Mouse (Mus musculus): ENCODE measurements around the gene Lactb. TPM values are rescaled to one million over a fixed set of nuclear protein-coding genes. Genes with fewer than 3 reads are reported as not detected.

The Lactb gene
- 9.8 and 10.9 TPM in 2 replicates for polyA plus RNA-seq (2015; fragmentation: Nextera tagmentation; extraction: Ambion mirVana)

GRCm38 (mm10) chr9:66975239-66975645 lies at the start of gene Lactb:
TSS of gene Lactb (minus strand) at chr9:66975484.
- DNase-seq (ENCODE audit: low spot score): peak; percentile 88

DNA sequence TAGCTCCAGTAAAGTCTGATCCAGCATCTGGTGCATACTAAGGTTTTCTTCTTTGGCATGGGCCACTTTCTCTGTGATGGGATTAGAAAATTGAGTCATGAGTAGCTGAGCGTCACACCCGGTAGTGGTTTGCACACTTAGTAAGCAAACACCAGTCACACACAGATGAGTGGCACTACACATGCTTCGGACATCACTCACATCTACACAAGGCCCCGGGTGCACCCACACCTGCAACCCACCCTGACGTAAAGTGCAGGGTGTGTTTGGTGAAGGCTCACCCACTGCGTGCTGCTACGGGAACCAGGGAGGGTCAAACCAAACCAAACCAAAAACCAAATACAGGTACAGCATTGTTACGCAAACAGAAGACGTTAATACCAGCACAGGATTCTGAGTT lies 48.1 kb upstream of the Lactb start:
- no peak for DNase-seq (ENCODE audit: low spot score)

- DNase-seq (ENCODE audit: low spot score): no peak
Observed at GRCm38 (mm10) chr9:67020063-67020462, 44.8 kb upstream of the Lactb start.

DNA sequence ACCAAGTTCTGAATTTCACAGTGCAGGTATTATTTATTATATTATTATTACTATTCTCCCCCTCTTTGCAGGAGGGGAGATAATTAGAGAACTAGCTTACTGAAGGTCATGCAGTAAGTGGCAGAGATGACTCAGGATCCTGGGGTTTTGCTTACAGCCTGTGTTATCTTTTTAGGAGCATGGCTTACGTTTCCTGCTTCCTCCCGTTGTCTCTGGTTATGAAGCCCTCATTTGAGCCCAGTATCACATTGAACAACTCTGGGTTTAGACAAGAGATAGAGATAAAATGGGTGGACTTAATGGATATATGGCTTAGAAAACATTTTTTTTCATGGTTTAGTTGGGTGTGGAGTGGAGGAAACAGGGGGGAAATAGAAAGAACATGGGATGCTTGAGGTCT lies 38.2 kb upstream of the Lactb start:
- DNase-seq (ENCODE audit: low spot score): no peak

DNA sequence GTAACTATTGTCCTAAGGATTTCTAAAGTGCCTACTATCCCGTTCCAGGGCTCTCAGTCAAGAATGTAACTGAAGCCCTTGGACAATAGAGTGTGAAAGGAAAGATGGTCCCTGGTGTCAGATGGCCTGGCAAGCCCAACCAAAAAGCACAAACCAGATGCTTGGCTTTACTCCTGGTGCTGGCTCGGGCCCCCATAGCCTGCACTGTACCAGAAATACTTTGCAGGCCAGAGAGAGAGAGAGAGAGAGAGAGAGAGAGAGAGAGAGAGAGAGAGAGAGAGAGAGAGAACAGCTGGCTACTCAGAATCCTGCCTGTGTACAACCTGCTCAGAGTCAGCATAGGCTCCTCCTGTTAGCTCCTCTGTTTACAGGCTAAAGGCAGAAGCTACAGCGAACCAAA lies 37.2 kb upstream of the Lactb start:
- no peak for DNase-seq (ENCODE audit: low spot score)

DNA sequence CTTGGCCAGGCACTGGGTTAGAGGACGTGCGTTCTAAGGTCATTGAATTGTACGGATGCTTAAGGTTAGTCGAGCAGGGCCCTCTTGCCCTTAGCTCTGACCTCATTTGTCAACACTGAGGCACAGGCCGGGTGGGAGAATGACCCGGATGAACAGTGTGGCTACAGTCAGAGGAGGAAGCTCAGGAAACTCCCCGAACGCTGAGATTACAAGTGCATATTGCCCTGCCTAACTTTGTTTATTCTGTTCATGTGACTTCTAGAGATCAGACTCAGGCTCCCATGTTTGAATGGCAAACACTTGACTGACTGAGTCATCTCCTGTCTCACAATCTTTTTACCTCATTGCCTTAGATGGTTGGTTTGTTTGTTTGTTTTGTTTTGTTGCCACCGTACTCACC lies 36.2 kb upstream of the Lactb start:
- DNase-seq (ENCODE audit: low spot score): no peak

DNA sequence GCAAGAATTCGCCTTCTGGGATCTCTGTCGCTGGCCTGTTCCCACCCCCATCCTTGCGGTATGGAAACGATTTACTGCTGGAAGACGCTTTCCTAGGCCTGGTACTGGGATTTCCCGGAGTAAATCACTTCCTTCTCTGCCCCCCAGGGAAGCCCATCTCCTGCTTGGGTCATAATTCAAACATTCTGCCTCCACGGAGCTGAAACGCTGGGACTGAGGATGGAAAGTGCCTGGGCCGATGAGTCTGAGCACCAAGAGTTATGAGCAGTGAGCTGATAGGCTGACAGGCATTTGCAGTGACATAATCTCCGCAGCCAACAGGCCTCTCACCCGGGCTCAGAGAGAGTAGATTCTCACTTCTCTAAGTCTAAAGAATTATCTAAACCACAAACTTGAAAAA lies 33.5 kb upstream of the Lactb start:
- DNase-seq (ENCODE audit: low spot score): no peak

DNA sequence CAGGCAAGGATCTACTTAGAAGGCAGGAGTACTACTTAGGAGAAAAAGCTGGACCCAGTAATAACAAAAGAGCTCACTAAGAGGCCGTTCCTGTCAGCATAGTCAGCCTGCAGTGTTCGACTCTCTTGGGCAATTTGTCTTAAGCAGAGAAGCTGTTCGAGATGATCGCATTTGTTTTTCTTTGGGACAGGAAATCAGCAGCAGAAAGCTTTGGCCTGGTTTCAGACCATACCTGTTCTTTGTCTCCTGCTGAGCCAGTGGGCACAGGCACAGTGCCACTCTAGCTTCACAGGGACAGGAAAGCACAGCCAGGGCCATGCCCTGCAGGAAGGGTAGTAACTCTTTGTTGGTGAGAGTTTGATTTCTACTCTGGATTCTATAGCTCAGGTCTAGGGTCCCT lies 31.1 kb upstream of the Lactb start:
- no peak for DNase-seq (ENCODE audit: low spot score)

DNA sequence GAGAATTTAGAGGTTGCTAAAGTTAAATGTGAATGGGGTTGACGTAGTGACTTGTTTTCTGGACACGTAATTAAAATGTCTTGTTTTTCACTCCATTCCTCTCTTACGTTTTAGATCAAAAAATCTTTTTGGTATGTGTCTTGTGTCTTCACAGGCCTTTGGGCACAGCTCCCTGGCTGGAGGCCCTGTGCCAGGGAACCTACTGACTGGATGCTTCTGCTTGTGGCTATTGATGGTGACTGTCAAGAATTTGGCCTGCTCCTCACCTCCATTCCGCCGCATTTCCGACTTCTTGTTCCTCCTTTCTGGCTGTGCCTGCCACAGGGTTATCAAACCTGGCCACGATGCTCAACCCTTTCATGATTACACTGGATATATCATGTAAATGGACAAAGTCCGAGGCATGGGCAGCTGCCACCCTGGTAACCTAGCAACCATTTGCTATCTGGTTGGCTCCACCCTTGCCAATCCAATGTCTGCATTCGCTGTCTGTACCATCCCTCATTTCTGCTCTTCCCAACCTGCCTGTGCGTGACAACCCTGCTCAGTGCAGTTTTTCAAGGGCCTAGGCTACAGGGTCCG lies 30.0 kb upstream of the Lactb start:
- DNase-seq (ENCODE audit: low spot score): no peak

DNA sequence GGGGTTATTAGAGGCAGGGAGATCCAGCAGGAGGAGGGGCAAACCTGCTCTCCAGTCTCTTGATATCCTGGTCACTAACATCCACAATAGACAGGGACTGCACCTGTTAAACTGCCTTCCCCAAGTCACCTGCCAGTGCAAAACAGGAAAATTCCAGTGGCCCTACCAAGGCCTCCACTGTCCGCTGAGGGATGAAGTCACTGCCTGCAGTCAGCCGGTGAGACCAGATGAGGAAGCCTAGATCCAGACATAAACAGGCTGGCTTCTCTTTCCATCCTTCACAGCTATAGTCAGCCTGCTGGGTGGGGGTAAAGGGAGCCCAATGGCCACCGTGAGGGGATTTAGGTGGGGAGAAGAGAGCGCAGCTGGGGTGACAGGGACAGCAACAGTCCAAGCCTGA lies 28.4 kb upstream of the Lactb start:
- no peak for DNase-seq (ENCODE audit: low spot score)

GRCm38 (mm10) chr9:67003156-67003555 lies 27.9 kb upstream of the Lactb start:
- no peak for DNase-seq (ENCODE audit: low spot score)

- no peak for DNase-seq (ENCODE audit: low spot score)
Observed at GRCm38 (mm10) chr9:67001506-67001905, 26.2 kb upstream of the Lactb start.

- peak; percentile 81 for DNase-seq (ENCODE audit: low spot score)
Observed at GRCm38 (mm10) chr9:67001050-67001449, 25.8 kb upstream of the Lactb start.

- DNase-seq (ENCODE audit: low spot score): no peak
Observed at GRCm38 (mm10) chr9:66999698-67000097, 24.4 kb upstream of the Lactb start.

DNA sequence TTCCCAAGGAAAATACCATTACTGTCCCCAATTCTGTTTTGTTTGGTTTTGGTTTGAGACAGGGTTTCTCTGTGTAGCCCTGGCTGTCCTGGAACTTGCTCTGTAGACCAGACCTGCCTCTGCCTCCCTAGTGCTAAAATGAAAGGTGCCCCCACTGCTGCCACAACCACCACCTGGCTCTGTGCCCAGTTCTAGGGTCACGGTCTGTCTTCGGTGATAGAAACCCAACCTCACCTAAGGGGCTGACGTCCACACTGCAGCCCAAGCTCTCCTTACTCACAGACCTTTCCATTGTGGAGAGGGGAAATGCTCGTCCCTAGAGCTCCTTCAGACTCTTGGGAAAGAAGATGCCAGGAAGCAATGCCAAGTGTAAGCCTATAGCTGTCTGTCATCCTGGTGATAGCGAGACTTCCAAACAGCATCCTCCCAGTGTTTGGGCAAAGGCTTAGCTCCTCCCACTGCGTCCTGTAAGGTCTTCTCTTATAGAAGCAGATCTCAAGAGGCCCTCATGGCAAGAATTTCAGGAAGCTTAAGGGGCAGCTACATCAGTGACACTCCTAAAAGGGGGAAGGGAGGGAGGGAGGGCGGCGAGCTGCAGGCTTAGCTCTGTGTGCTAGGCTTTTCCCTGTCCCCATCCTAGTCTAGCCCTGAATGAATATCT lies 16.6 kb upstream of the Lactb start:
- no peak for DNase-seq (ENCODE audit: low spot score)

DNA sequence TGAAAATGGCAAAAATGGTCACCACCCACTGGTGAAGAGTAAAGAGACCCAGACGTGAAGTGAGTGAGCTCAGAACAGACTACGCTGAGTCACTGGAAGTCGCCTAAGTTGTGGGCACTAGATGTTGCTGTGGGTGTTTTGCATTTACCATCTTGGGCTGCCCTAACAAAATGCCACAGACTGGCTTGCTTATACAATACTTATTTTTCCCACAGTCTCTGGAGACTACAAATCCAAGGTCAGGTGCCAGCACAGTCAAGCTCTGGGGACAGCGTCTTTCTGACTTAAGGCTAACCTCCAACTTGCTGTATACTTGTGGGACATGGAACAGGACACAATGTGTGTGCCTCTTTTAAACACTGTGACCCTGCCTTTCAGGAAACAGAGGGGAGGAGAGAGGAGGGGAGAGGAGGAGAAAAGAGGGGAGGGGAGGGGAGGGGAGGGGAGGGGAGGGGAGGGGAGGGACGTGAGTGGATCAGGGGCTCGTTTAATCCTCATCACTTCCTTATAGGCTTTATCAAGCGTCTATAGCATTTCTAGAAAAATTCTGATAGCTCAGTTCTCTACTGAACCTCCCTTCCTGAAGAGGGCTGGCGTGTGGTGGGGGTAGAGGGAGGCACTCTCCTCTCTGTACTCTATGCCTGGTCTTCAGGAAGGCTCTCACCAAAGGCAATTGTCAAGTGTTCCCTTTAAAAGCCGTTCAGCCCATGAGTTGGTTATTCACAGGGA lies 15.9 kb upstream of the Lactb start:
- DNase-seq (ENCODE audit: low spot score): no peak

GRCm38 (mm10) chr9:66990046-66990445 lies 14.8 kb upstream of the Lactb start:
- DNase-seq (ENCODE audit: low spot score): no peak

- DNase-seq (ENCODE audit: low spot score): no peak
Observed at GRCm38 (mm10) chr9:66989581-66989980, 14.3 kb upstream of the Lactb start.

GRCm38 (mm10) chr9:66988888-66989414 lies 13.7 kb upstream of the Lactb start:
- DNase-seq (ENCODE audit: low spot score): no peak

GRCm38 (mm10) chr9:66988198-66988887 lies 13.1 kb upstream of the Lactb start:
- DNase-seq (ENCODE audit: low spot score): no peak

GRCm38 (mm10) chr9:66985377-66985776 lies 10.1 kb upstream of the Lactb start:
- no peak for DNase-seq (ENCODE audit: low spot score)

- no peak for DNase-seq (ENCODE audit: low spot score)
Observed at GRCm38 (mm10) chr9:66982085-66982484, 6.8 kb upstream of the Lactb start.

All from thymus, postnatal 0 days (tissue).